Mouse (Mus musculus) mouse trophoblast stem cell (cell line): Measurements from ENCODE around the gene Begain.

Source experiments
- in situ Hi-C, 2 experiments: fragments of 300-500 bp; cut with MseI, MboI; formaldehyde crosslinking; loops; 2 replicates in 1 of 2; 3 replicates in 1 of 2; pipeline ENCODE4 v1.15.1; 2025

The Begain gene

GRCm38 (mm10) chr12:109068167-109068653 lies at the start of gene Begain:
Gene Begain, minus strand, starts transcription at chr12:109068217.
- in situ Hi-C loops = no loop called here

- in situ Hi-C loops = no loop called here
These were observed 47.7 kb upstream of the Begain start for GRCm38 (mm10) chr12:109115707-109116106.

- in situ Hi-C loops = no loop called here
These were observed 47.1 kb upstream of the Begain start for GRCm38 (mm10) chr12:109115161-109115560.

- in situ Hi-C loops = no loop called here
These were observed 45.1 kb upstream of the Begain start for GRCm38 (mm10) chr12:109112996-109113592.

- in situ Hi-C loops = no loop called here
These were observed 44.5 kb upstream of the Begain start for GRCm38 (mm10) chr12:109112354-109112995.

- in situ Hi-C loops = no loop called here
These were observed 40.9 kb upstream of the Begain start for GRCm38 (mm10) chr12:109108911-109109310.

- in situ Hi-C loops = no loop called here
These were observed 32.4 kb upstream of the Begain start for GRCm38 (mm10) chr12:109100381-109100780.

GRCm38 (mm10) chr12:109090456-109091130 lies 22.6 kb upstream of the Begain start:
- in situ Hi-C loops = no loop called here

- in situ Hi-C loops = no loop called here
These were observed 22.0 kb upstream of the Begain start for GRCm38 (mm10) chr12:109090041-109090440.

GRCm38 (mm10) chr12:109086111-109086510 lies 18.1 kb upstream of the Begain start:
- in situ Hi-C loops = no loop called here

GRCm38 (mm10) chr12:109085674-109086073 lies 17.7 kb upstream of the Begain start:
- in situ Hi-C loops = no loop called here

GRCm38 (mm10) chr12:109085046-109085445 lies 17.0 kb upstream of the Begain start:
- in situ Hi-C loops = no loop called here

GRCm38 (mm10) chr12:109083476-109083875 lies 15.5 kb upstream of the Begain start:
- in situ Hi-C loops = no loop called here

- in situ Hi-C loops = no loop called here
These were observed 9.0 kb upstream of the Begain start for GRCm38 (mm10) chr12:109077036-109077435.

GRCm38 (mm10) chr12:109074777-109075285 lies 6.8 kb upstream of the Begain start:
- in situ Hi-C loops = no loop called here

- in situ Hi-C loops = no loop called here
These were observed 6.1 kb upstream of the Begain start for GRCm38 (mm10) chr12:109074106-109074505.

- in situ Hi-C loops = no loop called here
These were observed 3.2 kb upstream of the Begain start for GRCm38 (mm10) chr12:109071248-109071647.

- in situ Hi-C loops = no loop called here
These were observed 1.7 kb upstream of the Begain start for GRCm38 (mm10) chr12:109069751-109070150.

- in situ Hi-C loops = no loop called here
These were observed 721 bp upstream of the Begain start for GRCm38 (mm10) chr12:109068738-109069137.

- in situ Hi-C loops = no loop called here
These were observed 369 bp downstream of the Begain start for GRCm38 (mm10) chr12:109067561-109068135.

GRCm38 (mm10) chr12:109058660-109059059 lies 9.4 kb downstream of the Begain start:
- in situ Hi-C loops = no loop called here

GRCm38 (mm10) chr12:109057736-109058135 lies 10.3 kb downstream of the Begain start:
- in situ Hi-C loops = no loop called here
